Mouse (Mus musculus) macrophage (primary cell): ENCODE data around the gene Map2k5. TPM values are rescaled to one million over a fixed set of nuclear protein-coding genes. Genes with fewer than 3 reads are reported as not detected.

Experiments
- H3K27ac ChIP-seq: fragments of 350-480 bp; formaldehyde crosslinking; 2 replicates; pipeline ENCODE4 v1.9.0; 2021
- H3K36me3 ChIP-seq: fragments of 350-480 bp; formaldehyde crosslinking; 2 replicates; pipeline ENCODE4 v1.9.0; 2021; ENCODE audit errors: inconsistent target
- H3K4me3 ChIP-seq: fragments of 350-480 bp; formaldehyde crosslinking; 2 replicates; pipeline ENCODE4 v1.9.0; 2021; ENCODE audit errors: inconsistent target
- H3K79me2 ChIP-seq: fragments of 350-480 bp; formaldehyde crosslinking; 2 replicates; pipeline ENCODE4 v1.9.0; 2021; ENCODE audit errors: inconsistent target
- WGBS: methylation state at CpG from one replicate; pipeline ENCODE4 v1.1.7; 2026; ENCODE audit warnings: inconsistent platforms; ENCODE audit not compliant: missing documents; 5-methylcytosine and 5-hydroxymethylcytosine counted together
- polyA plus RNA-seq: library from polyadenylated mRNA; stranded (reverse); fragments of 250-400 nt; gene quantifications from 3 replicates; pipeline ENCODE4 v1.2.4, GENCODE M21; 2018; ENCODE audit warnings: inconsistent platforms

Gene Map2k5
- polyA plus RNA-seq, 1 experiment from 2014 or later: 30.0 TPM

DNA sequence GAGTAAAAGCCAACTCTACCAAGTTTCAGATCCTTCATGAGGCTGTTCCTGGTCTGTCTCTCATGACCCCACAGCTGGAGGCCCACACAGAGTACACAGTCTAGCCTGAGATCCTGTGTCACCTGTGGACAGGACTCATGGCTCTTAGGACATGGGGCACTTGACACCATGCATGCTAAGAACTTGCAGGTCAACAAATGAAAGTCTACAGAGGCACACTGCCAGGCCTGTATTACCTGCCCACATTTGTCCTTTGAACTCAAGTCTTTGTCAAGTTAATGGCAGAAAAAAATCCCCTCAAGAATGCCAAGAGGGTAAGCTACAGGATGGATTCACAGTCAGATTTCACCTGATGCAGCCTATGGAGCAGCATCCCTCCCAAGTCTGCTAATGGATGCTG is 62.5 kb downstream of the Map2k5 start:
- Histone ChIP-seq H3K27ac (no peak overlapping the region), H3K4me3 (no peak overlapping the region), H3K36me3 (0 out of 2 replicates have a peak, but pooled peaks cover 9% of the 10 kb centered on the region), H3K79me2 (no peaks in the 10 kb centered on the region)

DNA sequence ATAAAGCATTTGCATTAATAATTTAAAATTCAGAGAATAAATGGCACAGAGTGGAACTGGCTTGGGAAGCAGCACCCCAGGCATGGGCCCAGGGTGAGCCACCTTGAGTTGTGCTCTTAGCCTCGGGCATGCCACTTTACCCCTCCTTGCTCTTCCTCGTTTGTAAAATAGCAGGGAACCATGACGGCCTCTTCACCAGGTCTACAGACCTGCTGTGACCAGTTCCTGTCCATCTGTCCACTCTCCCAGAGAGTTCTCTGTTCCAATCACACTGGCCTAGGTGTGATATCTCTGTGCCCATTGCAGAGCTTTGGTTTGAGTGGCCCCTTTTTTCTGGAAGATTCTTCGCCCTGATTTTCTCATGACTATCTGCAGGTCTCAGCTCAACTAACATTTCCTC is 63.6 kb downstream of the Map2k5 start:
- H3K36me3 ChIP-seq: no peaks in the 10 kb centered on the region
- WGBS: 89% methylated on average over 4 of the region's 4 CpGs
- H3K79me2 ChIP-seq: no peaks in the 10 kb centered on the region
- H3K27ac ChIP-seq: no peak overlapping the region
- H3K4me3 ChIP-seq: no peak overlapping the region

DNA sequence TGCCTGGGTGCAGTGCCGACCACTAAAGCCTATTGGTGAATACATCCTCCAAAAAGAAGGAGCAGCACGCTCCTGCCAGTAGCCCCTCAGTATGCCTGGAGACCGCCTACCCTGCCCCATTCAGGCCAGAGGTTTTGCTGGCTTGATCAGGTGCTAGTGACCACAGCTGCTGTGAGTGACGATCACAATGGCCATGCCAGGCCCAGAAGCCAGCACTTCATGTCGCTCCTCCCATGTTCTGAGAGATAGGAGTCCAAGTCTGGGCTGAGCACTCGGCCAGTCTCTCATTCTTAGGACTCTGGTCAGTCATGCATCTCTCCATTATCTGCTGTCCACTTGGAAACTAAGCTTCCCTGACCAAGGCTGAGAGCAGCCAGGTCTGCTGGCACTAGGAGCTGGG is 67.7 kb downstream of the Map2k5 start:
- Histone ChIP-seq H3K27ac (no peak overlapping the region), H3K4me3 (no peak overlapping the region), H3K79me2 (no peaks in the 10 kb centered on the region), H3K36me3 (no peaks in the 10 kb centered on the region; the same call in 1 of the 2 replicates)
- 87% methylated on average over 5 of the region's 6 CpGs for WGBS

DNA sequence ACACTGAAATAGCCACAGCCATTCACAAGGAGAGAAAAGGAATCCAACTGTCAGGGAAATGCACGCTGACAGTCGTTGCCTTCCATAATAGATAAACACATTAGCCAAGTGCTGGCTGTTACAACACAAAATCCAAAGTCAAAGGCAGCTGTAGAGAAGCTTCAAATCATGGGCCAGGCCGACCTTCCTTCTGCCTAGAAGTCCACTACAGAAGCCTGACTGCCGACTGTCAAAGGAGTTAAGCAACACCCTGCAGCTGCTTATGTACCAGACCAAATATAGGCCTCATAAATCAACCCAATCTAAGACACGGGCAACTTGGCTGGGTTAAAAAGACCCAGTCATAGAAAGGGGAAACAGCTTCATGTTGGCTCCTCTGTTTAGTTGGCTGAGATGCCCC is 68.7 kb downstream of the Map2k5 start:
- Histone ChIP-seq H3K4me3 (no peak overlapping the region), H3K36me3 (no peaks in the 10 kb centered on the region; the same call in 1 of the 2 replicates), H3K27ac (no peak overlapping the region), H3K79me2 (no peaks in the 10 kb centered on the region)
- 27% methylated on average over 5 of the region's 5 CpGs for WGBS

DNA sequence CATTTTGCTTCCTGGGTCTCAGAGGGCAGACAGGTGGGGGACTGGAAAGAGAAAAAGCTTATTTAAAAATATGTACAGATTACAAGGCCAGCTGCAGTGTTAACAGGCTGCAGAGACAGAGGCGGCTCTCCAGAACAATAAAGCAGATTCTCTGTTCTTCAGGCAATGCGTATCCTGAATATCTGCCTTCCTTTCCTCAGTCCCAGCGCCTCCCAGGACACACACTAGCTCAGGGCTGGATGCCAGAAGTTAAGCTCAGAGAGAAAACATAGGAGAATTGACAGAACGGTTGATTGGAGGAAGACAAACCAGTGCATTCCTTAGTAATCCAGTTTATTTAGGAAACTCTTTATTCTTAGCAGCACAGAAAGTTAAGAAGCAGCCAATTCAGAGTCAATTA is 69.3 kb downstream of the Map2k5 start:
- 93% methylated on average over 4 of the region's 4 CpGs for WGBS
- Histone ChIP-seq H3K27ac (no peak overlapping the region), H3K79me2 (no peaks in the 10 kb centered on the region), H3K36me3 (no peaks in the 10 kb centered on the region; the same call in 1 of the 2 replicates), H3K4me3 (no peak overlapping the region)

DNA sequence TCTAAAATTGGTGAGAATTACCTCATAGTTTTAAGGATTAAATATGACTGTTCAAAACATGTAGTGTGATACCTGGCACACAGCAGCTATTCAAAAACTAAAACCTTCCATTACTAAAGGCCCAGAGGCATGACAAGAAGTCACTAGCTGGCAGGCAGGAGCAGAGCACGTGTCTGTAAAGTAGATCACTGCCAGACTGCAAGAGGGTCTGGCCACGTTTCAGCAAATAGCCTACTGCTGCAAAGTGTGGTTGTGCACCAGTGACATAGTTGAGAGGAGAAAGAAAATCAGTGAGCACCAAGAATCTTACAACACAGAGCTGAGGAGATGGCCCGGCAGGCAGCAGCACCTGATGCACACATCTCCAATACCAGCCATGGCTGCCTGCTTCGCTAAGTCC is 75.2 kb downstream of the Map2k5 start:
- Histone ChIP-seq H3K4me3 (no peak overlapping the region), H3K27ac (no peak overlapping the region), H3K36me3 (no peaks in the 10 kb centered on the region; the same call in 1 of the 2 replicates), H3K79me2 (no peaks in the 10 kb centered on the region)
- 93% methylated on average over 4 of the region's 4 CpGs for WGBS

DNA sequence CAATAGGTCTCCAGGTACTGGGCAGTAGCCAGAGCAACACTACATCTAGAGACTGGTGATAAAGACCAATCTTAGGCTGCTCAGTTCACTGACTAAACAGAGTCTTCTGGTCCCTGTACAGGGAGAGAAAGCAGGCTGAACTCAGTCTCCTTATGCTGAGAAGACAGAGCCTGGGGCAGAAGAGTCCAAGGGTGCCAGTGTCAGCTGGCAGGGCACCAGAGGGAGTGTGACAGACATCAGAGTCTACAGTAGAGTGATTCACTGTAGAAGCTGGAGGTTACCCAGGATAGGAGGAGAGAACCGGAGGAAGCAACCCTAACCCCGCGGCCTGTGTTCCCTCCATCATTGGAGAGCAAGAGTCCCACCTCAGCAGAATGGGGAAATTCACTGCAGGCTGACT is 79.0 kb downstream of the Map2k5 start:
- H3K36me3 ChIP-seq: no peaks in the 10 kb centered on the region
- no peaks in the 10 kb centered on the region for H3K79me2 ChIP-seq
- WGBS: 92% methylated on average over 3 of the region's 3 CpGs
- H3K27ac ChIP-seq: no peak overlapping the region
- no peak overlapping the region for H3K4me3 ChIP-seq

DNA sequence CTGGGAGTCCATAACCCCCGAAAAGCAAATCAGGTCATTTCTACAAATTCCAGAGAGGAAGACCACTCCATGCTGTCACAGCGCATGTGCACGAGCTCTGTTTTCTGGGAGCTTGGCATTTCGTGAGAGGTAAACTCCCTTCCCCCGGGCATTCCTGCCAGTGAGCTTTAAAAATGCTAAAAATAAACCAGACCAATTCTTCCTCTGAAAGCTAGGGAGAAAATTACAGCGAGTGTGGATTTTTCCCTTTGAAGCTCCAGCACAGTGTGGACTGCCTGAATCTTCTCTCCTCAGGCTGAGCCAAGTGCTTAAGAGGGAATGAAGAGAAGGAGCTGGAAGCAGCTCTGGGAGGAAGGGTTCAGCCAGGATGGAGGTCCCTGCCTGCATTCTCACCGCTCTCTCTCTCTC is 82.1 kb downstream of the Map2k5 start:
- Histone ChIP-seq H3K36me3 (peaks cover 18% of the 10 kb centered on the region; the same call in 1 of the 2 replicates), H3K4me3 (no peak overlapping the region), H3K27ac (no peak overlapping the region), H3K79me2 (no peaks in the 10 kb centered on the region)
- 96% methylated on average over 7 of the region's 7 CpGs for WGBS

DNA sequence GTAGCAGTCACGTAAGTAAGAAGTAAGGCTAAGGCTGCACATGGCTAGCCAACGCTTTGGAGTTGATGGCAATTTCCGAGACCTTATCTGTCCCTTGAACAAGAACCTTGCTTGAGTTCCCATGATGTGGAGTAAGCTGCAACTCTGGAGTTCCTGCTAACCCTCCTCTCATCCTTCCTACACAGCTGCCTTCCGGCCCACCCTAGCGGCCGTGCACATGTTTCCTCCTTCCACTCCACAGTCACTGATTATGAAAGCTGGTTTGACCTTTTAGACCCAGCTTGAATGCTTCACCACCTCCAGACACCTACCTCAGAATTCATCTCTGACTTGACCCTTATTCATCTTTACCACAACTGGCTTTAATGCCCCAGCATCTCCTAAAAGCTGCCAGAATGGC is 82.9 kb downstream of the Map2k5 start:
- Histone ChIP-seq H3K4me3 (no peak overlapping the region), H3K36me3 (peaks cover 23% of the 10 kb centered on the region; the same call in 1 of the 2 replicates), H3K27ac (no peak overlapping the region), H3K79me2 (no peaks in the 10 kb centered on the region)
- WGBS: 40% methylated on average over 6 of the region's 6 CpGs

DNA sequence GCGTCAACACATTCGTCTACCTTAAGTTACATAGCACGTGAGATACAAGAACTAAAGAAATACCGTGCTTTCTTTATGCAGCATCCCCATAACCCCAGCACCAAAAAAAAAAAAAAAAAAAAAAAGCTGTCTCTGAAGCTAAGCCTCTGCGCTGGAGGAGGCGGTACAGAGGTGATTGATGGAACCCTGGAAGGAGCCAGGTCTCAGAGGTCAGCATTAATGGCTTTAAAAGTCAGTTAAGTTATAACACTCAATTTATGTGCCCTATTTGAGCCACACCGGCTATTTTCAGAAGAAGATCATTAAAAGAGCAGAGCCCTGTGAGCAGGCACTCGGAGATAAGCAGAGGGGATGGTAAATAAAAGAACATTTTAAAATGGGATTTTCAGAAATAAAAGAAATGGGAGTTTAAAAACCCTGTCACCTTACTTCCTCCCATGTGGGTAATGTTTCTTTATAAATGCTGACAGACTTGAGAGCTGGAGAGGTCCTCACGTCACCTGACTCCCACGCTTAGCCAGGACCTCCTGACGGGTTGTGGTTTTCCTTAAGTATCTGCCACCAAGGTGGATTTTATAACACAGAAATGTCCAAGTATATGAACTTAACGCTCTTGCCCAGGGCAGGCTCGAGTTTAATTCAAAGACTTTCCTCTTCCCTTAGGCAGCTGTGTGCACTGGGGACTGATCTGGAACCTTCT is 83.8 kb downstream of the Map2k5 start:
- H3K4me3 ChIP-seq: no peak overlapping the region
- no peak overlapping the region for H3K27ac ChIP-seq
- peaks cover 29% of the 10 kb centered on the region; the same call in 1 of the 2 replicates for H3K36me3 ChIP-seq
- no peaks in the 10 kb centered on the region for H3K79me2 ChIP-seq
- WGBS: 78% methylated on average over 13 of the region's 13 CpGs

DNA sequence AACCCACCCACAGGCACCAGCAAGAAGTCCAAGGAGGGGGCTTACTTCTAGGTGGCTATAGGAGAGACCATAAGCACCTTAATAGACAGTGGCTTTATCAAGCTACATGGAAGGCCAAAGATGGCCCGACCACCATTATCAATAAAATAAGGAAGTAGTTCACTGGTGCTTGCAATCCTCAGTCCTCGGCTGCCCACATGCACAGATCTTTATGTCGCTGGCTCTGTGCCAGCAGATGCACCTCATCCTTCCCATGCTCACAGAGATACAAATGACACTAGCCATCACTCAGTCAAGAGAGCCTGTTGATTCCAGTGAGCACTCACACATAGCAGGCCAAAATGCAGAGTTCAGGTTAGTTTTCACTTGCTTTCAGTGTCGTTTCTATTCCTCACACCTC is 89.0 kb downstream of the Map2k5 start:
- peaks cover 33% of the 10 kb centered on the region for H3K36me3 ChIP-seq
- 84% methylated on average over 4 of the region's 4 CpGs for WGBS

DNA sequence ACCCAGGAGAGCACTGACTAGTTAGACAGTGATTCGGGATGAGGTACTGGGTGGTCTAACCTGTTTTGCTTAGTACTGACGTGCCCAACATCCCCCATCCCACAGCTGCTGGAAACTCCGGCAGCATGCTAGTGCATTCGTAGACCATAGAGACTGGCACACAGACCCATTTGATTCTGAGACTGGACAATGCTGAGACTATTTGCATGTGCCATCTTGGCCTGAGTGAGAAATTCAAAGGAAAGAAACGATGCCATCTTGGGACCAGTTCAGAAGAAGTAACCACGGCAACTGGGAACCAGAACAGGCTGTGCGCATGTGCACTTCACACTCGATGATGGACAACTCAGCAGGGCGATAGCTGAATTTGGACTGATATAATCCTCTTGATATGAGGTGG is 93.3 kb downstream of the Map2k5 start:
- WGBS: 97% methylated on average over 9 of the region's 9 CpGs
- Histone ChIP-seq H3K27ac (no peak overlapping the region), H3K36me3 (peaks cover 6% of the 10 kb centered on the region), H3K4me3 (no peak overlapping the region), H3K79me2 (no peaks in the 10 kb centered on the region)

More for the DNA sequence above, 89.0 kb downstream of the Map2k5 start:
- Histone ChIP-seq H3K27ac (no peak overlapping the region), H3K4me3 (no peak overlapping the region), H3K79me2 (no peaks in the 10 kb centered on the region)

DNA sequence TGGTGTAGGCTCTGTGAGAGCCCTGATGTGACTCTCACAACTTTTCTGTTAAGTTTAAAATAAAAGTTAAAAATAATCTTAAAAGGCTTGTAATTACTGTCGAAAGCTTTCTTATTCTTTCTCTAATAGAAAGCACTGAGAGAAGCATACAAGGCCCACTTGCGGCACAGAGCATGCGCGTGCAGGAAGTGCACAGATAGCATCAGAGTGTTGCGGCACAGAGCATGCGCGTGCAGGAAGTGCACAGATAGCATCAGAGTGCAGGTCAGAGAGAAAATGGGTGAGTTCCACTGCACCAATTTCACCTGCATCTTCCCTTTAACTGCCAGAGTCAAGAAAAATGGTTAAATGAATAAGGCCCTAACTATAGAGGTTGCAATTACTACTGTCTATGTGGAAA is 95.7 kb downstream of the Map2k5 start:
- 99% methylated on average over 7 of the region's 7 CpGs for WGBS
- H3K79me2 ChIP-seq: no peaks in the 10 kb centered on the region
- H3K27ac ChIP-seq: no peak overlapping the region
- no peak overlapping the region for H3K4me3 ChIP-seq
- H3K36me3 ChIP-seq: no peaks in the 10 kb centered on the region; the same call in 1 of the 2 replicates

DNA sequence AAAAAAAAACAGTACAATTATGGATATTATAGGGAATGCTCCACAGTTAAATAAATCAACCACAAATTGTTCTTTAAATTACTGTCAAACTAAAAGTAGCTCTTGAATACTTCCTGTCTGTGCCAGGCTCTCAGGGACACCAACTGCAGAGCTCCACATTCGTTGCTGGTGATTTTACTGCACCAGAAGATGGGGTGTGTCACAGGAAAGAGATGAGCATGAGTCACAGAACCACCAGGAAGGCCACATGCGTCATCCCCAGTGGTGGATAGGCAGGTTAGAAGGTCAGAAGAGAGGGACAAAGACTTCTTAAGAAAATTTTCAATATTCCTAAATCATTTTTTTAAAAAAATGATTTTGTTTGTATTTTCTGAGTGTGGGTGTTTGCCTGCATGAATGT is 96.6 kb downstream of the Map2k5 start:
- no peak overlapping the region for H3K4me3 ChIP-seq

DNA sequence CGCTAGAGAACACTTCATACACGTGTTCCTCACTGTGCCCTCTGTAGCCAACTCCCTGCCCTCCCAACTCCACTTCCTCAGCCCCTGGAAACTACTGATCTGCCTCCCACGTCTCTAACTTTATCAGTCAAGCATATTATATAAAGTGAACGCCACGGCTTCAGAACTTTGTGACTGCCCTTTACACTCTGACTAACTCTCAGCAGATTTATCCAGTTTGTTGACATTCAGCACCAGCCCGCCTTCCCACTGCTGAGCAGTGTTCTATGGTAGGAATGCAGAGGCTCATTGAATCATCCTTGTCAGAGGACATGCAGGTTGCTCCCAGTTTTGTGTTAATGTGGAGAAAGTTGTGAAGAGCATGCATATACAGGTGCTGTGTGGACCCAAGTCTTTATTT is 103.9 kb downstream of the Map2k5 start:
- Histone ChIP-seq H3K79me2 (no peaks in the 10 kb centered on the region), H3K27ac (no peak overlapping the region), H3K36me3 (peaks cover 3% of the 10 kb centered on the region; the same call in 1 of the 2 replicates), H3K4me3 (no peak overlapping the region)
- 95% methylated on average over 6 of the region's 6 CpGs for WGBS

More for the DNA sequence above, 96.6 kb downstream of the Map2k5 start:
- H3K27ac ChIP-seq: no peak overlapping the region
- no peaks in the 10 kb centered on the region; the same call in 1 of the 2 replicates for H3K36me3 ChIP-seq
- no peaks in the 10 kb centered on the region for H3K79me2 ChIP-seq
- WGBS: 15% methylated on average over 2 of the region's 2 CpGs

DNA sequence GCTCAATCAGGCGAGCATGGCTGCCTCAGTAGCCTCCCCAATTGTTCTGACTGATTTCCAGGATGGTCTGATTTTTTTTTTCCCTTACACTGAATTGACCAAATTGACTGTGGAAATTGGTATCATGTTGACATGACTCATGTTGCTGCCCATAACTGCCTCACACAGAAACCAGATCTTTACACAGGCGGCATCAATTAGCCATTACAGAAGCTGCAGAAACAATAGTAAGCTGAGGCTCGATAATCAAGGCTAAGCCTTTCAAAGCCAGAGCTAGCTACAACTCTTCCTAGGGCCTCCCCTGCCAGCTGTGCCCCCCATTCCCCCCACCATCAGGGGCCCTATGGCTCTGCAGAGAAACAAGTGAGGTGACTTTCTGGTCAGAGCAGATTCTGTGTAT is 107.9 kb downstream of the Map2k5 start:
- Histone ChIP-seq H3K36me3 (0 out of 2 replicates have a peak, but pooled peaks cover 3% of the 10 kb centered on the region), H3K4me3 (no peak overlapping the region), H3K27ac (no peak overlapping the region), H3K79me2 (no peaks in the 10 kb centered on the region)
- 95% methylated on average over 3 of the region's 3 CpGs for WGBS
